Mouse (Mus musculus) adrenal gland, adult 18-20 months (tissue): ENCODE measurements around the gene Cluh. TPM values are rescaled to one million over a fixed set of nuclear protein-coding genes. Genes with fewer than 3 reads are reported as not detected.

Source experiments
- DNase-seq, 2 experiments: peaks; one replicate each; pipeline ENCODE4 v3.0.0; 2021 to 2022; ENCODE audit warnings: low spot score in 2 of 2
- total RNA-seq, 2 experiments: library from RNA; stranded (reverse); gene quantifications; 1 replicate in 1 of 2; 2 replicates in 1 of 2; pipeline ENCODE4 v1.2.3; 2021

Gene Cluh
- total RNA-seq, 2 experiments from 2014 or later: 203 to 205 TPM

DNA sequence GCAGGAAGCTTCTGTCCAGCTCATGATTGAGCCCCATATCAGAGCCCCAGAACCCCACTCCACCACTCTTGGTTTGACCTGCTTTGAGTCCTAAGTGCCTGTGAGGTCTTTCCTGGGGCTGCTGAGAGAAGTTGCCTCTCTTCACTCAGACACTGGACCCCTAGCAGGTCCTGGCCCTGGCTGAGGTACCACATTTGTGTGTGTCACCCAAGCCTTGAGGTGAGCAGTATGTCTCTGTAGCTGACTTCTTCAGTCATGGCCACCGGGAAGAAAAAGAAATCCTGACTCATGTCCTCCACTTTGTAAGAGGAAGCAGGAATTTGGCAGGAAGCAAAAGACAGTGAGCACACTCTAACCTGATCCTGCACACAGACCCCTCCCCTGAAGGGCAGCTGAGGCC, 9.7 kb upstream of the Cluh start:
- no peak for DNase-seq

DNA sequence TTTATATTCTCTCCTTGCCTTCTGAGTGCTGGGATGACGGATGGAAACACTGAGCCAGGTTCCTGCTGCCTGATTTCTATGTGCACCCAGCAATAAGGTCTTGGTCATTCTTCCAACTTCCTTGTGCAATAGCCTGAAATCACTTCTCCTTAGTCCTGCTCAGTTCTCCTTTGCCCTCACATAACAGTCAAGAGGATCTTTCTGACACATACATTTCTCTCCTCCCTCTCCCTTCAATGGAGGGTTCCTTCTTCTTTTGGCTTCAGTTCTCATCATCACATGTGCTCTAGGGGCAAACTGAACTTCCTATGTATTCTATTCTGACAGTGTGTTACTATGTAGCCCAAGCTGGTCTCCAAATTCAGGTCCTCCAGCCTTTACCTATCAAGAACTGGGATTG, 1.3 kb upstream of the Cluh start:
- no peak for DNase-seq

DNA sequence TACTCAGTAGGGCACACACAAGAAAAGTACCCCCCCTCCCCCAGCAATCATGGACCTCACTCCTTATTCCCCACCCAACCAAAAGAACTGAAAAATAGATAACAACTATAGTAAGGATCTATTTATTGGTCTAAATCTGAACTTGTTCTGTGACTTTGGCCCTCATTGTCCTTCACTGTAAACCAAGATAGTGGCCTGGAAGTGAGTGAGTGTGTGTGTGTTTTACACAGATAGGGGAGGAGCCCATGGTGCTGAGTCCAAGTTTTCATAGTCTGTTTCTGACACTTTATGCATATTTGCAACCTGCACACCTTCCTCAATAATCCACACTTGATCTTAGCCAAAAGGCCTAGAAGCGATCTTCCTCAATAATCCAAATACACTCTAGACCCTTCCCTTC, 619 bp upstream of the Cluh start:
- no peak for DNase-seq

DNA sequence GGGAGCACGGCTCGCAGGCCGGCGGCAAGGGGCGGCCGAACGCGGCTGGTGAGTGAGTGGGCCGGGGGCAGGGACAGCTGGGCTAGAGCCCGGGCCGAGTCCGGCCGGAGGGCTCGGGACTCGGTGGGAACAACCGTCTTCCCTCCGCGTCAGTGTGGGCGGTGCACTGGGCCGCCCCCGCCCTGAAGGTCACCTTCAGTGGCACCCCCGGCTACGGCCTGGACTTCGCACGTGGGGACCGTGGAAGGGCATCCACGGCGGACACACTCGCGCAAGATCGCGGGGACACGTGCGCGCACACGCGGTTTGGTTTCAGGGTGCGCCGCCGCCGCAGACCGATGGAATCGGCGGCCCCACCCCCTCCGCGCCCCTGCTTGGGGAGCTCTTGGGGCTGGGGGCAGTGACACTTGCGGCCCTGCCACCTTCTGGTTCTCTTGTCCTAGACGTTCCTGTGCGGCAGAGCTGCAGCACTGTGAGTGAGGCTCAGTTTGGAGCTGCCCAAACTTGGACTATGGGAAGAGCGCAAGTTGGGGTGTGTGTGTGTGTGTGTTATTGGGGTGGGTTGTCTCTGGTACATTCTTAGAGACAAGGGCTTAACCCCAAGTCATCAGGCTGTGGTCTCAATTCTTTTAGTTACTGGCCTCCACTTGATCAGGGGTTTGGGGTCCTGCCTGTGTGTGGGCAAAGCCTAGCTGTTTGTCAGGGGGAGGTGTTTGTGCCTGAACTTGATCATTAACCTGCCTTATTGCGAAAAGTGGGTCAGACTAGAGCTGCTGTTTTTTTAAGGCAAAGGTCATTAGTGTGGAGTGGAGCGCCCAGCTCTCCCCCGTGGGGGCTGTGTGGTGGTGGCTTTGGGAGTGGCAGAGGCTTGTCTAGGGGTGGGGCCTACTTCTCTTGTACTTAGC, 604 bp downstream of the Cluh start:
- peak; percentile 55 for DNase-seq

DNA sequence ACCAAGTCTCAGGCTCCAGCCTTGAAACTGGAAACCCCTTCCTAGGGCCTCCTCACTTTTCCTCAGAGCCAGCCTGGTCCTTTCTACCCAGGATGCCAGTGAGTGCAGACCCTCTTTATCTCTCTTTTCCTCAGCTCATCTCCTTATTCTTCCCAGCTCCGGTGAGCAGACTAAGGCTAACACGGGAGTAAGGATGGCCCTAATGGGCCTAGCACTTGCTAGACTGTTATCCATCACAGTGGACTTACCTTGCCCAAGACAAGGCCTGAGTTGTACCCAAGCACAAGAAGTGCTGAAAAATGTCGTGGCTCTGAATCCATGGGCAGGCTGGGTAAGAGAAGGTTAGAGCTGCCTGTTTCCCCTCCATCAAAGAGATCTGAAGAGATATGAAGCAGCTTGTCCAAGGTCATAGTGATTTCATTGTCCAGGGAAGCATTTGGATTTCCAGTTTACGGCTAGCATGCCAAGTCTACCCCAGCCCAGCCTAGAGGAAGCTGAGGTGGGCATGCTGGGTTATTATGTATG, 1.3 kb downstream of the Cluh start:
- no peak for DNase-seq

DNA sequence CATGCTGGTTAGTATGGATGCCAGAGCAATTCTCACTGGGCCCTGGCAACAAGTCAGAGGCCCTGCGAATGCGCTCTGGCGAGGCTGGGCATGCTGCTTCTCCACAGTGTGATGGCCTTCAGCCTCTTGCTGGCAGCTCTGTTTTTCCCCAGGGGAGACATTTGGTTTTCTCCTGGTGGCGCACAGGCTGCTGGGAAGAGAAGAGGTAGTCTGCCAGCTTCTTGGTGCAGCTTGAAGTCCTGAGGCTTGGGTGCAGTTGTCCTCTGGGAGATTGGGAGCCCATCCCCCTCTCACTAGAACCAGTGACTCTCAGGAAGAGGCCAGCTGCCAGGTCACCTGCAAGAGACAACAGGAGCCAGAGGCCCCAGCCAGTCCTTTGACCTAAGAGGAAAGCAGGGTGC, 3.5 kb downstream of the Cluh start:
- no peak for DNase-seq

DNA sequence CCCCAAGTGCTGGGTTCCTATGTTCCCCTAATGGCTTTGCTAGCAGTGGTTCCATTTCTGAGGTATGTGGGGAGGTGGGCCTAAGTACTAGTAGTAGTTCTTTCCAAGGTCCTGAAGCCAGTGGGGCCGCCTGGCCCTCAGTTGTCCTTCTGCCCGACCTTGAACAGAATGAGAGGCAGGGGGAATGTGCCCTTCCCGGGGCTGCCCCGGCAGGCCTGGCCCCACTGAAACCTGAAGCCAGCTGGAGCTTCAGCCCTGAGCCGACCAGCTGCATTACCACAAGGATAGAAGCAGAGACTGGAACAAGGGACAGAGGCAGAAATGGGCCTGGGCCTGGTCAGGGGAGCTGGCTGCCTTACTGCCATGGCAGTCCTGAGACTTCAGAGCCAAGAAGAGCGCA, 4.1 kb downstream of the Cluh start:
- DNase-seq: peak in 1 of 2 experiments; percentile 28

DNA sequence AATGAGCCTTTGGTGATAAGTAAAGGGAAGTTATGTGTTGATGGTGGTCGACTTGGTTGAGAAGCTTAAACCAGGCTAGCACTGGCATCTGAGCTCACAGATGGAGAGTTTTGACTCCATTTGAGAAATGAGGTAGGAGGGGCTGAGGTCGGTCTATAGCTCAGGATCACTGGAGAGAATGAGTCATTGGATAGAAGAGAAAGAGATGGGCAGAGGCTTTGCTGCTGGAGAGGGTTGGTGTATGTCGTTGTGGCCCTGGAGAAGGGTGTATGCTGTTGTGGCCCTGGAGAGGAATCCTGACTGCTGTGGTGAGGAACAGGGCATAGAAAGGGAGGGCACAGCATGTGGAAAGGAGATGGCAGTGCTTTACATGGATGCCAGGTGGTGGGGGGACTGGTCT, 6.6 kb downstream of the Cluh start:
- DNase-seq: peak in 1 of 2 experiments; percentile 46

DNA sequence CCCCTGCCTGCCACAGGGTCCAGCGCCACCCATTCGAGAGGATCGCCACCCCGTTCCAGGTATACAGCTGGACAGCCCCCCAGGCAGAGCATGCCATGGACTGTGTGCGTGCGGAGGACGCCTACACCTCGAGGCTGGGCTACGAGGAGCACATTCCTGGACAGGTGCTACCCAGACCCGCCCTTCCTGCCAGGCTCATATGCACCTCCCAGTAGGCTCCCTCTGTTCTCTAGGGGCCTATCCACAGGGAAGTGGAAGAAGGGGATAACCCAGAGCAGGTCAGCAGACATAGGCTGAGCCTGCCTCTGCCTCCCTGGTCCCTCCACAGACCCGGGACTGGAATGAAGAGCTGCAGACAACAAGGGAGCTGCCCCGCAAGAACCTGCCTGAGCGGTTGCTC, 11.0 kb downstream of the Cluh start:
- DNase-seq: peak in 1 of 2 experiments; percentile 14

DNA sequence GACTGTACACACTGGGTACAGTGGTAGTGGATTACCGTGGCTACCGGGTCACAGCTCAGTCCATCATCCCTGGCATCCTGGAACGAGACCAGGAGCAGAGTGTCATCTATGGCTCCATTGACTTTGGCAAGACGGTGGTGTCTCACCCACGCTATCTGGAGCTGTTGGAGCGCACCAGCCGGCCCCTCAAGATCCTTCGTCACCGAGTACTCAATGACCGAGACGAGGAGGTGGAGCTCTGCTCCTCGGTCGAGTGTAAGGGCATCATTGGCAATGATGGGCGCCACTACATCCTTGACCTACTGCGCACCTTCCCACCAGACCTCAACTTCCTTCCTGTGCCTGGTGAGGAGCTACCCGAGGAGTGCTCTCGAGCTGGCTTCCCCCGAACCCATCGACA, 12.3 kb downstream of the Cluh start:
- DNase-seq: peak in 1 of 2 experiments; percentile 15

DNA sequence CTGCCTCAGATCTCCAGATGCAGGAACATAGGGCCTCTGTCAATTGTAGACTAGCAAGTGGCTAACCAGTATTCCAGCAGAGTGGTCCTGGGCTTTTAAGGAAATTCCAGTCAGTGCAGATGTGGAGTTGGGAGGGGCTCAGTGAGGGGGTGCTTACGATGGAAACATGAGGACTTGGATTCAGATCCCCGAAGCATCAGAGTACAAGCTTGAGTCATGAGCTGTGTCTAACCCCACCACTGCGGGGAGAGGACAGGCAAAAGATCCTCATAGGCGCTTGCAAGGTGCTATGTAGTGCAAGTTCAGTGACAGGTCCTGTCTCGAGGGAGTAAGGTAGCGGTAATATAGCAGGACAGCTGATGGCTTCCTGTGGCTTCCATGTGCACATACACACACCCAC, 12.9 kb downstream of the Cluh start:
- no peak for DNase-seq

DNA sequence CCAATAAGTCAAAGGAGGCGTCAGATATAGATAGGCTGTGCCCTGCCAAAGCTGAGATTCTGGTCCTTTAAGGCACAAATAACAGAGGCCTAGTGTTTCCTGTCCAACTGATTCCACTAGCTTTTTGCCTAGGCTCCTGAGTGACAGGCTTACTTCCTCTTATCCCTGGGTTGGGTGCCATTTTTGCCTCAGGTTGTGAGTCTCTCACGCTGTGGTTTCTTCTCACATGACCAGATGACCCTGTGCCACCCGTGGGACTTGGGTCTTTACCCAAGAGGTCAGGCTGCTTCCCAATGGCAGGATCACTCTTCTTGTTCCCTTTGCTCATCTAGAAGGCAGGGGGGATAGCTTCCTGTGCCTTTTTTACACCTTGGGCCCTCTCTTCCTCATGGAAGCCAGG, 15.0 kb downstream of the Cluh start:
- no peak for DNase-seq

DNA sequence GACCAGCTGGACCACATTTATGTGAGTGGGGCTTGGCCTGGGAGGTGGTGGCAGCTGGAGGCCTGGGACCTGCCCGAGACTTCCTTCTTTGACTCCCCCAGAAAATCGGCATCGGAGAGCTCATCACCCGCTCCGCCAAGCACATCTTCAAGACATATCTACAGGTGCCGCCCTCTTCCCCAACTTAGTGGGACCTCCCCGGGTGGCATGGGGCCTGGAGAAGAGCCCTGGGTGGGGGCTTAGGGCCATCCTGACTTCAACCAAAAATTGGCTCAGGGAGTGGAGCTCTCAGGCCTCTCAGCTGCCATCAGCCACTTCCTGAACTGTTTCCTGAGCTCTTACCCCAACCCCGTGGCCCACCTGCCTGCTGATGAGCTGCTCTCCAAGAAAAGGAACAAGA, 15.6 kb downstream of the Cluh start:
- DNase-seq: no peak

DNA sequence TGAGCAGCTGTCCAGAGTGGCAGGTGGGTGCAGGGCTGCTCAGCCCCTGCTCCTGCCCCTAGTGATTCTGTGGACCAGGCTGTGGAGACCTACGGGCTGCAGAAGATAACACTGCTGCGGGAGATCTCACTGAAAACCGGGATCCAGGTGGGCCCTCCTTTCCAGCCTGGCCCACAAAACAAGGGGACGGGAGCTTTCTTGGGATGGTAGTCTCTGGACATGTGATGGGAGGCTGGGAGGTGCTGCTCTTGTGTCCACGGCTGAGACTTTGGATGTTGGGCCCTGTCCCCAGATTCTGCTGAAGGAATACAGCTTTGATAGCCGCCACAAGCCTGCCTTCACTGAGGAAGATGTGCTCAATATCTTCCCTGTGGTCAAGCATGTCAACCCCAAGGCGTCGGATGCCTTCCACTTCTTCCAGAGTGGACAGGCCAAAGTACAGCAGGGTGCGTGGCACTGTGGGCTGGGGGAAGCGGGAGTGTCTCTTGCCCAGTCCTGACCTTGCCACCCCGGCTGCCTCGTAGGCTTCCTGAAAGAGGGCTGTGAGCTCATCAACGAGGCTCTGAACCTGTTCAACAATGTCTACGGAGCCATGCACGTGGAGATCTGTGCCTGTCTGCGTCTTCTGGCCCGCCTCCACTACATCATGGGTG, 16.5 kb downstream of the Cluh start:
- no peak for DNase-seq

DNA sequence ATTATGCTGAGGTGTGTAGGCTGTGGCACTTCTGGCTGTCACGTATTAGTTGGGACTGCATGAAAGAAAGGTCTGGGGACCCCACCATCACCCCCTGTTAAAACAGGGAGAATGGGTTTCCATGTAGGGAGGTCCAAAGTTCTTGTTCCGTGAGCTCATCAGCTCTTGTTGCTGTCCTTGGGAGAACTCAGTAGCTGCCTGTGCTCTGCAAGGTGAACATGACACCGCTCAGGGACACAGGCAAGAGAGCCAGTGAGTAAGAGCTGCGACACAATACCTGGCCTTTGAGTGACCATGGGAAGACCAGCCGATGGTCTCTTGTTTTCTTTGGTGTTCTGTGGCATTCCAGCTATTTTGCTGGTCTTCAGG, 17.0 kb downstream of the Cluh start:
- no peak for DNase-seq

DNA sequence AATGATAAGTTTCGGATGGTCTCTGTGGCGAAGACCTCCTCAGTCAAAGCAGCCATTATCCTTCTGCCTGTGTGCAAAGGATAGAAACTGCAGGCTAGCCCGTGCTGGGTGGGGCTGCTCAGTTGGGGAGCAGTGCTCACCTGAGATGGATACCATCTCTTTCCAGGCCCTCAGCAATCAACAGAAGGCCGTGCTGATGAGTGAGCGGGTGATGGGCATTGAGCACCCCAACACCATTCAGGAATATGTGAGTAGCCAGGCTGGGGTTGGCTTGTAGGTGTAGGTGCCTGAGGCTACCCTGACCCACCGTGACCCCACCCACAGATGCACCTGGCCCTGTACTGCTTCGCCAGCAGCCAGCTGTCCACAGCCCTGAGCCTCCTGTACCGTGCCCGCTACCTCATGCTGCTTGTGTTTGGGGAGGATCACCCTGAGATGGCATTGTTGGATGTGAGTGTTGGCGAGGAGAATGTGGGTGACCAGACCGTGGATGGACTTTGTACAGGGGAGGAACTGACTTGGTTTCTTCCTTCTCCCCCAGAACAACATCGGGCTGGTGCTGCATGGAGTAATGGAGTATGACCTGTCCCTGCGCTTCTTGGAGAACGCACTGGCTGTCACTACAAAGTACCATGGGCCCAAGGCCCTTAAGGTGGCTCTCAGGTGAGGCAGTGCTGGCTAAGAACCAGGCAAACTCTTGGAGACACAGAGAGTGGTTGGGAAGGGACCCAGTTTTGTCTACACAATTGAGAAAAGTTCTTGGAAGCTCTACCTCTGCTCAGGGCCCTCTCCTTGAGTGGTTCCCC, 17.7 kb downstream of the Cluh start:
- DNase-seq: no peak

DNA sequence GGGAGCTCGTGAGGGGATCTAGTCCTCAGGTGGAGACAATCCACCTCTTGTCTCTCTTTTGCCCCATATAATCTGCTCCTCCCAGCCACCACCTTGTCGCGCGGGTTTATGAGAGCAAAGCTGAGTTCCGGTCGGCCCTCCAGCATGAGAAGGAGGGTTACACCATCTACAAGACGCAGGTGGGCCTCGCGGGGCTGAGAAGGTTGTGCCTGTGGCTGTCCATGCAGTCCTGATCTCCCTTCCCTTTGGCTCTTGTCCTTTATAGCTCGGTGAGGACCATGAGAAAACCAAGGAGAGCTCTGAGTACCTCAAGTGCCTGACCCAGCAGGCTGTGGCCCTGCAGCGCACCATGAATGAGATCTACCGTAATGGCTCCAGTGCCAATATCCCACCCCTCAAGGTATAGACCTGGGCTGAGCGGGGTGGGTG, 18.3 kb downstream of the Cluh start:
- DNase-seq: no peak

DNA sequence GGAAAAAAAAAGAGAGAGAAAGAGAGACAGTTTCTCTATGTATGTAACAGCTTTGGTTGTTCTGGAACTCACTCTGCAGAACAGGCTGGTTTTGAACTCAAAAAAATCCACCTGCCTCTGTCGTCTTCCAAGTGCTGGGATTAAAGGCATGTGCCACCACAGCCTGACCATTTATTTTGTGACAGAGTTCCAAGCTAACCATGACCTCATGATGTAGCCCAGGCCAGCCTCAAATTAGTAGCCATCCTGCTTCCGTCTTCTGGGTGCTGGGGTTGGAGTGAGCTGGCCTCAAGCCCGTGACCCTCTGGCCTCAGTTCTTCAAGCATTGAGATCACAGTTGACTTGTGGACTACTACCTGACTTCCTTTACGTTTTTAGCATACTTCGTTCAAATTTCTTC, 19.2 kb downstream of the Cluh start:
- no peak for DNase-seq

DNA sequence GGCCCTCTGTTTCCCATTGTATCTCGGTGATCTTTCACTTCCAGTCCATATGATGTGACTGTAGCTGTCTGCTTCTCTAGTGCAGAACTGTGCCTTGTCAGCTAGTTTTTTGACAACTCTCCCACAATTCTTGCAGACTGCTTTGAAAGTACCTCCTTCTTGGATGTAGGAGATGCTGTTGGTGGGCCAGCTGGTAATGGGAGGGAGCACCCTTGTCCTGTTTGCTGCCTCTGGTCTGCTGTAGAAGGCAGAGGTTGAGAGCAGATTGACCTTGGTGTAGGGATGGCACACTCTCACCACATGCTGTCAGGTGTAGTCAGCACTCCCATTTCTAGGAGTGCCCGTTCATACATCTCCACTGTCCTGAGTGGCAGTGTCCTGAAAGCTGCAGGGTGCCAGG, 19.7 kb downstream of the Cluh start:
- no peak for DNase-seq

DNA sequence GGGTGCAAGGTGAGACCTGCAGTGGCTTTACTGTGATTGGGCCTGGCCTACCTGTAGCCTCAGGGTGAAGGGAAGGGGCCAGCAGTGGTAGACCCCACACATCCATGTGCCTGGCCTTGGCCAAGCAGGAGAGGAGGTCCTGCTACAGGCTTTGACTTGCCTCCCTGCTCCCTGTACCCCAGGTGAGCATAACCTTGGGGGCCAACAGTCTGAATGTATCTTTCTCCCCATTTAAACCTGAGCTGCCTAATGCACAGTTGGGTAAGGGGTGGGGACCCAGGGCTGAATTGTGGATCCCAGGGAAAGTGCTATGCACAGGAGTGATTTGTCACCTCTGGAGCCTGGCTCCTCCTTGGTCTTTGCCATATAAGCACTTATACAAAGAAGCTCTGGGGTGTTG, 20.9 kb downstream of the Cluh start:
- DNase-seq: no peak

DNA sequence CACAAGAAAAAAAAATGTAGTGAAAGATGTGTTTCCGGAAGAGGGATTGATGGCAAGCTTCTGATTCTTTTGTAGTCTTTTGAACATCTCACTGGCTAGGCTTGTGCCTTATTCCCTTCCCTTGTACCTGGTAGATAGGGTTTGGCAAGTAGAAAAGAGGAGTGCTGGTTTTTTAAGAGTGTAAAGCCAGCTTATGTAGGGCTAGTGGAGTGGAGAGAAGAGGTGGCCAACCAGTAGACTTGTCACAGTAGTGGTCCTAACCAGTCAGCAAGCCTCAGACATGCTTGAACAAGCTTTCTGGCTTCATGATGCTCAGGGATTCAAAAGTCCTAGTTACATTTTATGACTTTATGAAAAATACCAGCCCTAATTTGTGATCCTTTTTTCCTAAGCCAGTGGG, 21.7 kb downstream of the Cluh start:
- no peak for DNase-seq

DNA sequence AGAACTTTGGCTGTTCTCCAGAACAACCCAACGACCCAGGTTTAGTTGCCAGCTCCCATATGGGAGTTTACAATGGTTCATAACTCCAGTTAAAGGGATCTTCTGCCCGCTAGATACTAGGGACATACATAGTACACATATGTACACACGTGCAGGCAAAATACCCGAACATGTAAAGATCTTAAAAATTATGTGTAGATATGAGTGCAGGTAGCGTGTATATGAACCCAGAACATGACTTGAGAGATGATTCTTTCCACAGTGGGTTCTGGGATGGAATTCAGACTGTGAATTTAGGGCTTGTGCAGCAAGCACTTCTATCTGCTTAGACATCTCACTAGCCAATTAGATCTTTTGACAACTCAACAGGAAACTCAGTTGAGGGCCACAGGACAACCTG, 22.5 kb downstream of the Cluh start:
- DNase-seq: no peak
